26 mouse cellular contexts compared by ENCODE assay signal in the genomic region with DNA sequence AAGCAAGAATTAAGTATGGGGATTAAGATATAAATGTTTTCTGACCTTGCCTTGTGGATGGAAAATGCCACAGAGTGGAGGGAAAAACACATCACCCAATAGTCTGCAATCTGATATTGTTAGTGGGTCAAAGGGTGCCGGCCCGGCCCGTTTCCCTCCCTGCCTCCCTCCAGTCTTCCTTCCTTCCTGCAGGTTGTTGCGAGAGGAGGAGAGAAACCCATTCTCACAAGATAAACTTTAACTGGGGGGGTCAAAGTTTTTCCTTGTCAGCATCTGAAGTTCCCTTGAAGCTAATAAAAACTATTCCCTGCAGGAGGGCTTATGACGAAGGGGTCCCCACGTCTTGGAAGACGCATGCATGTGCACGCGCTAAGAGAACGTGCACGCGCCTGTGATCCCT. TPM values are rescaled to one million over a fixed set of nuclear protein-coding genes. Genes with fewer than 3 reads are reported as not detected.
DNase-seq lines count a peak whose midpoint lies in the region; ATAC-seq and TF ChIP-seq lines count a peak whose summit lies in the region.
"Had no signal": no experiment of that assay in that cellular context is flagged by ENCODE, and none has a peak within 500 bp of the region (broad histone marks: within the 10 kb centered on the region; RNA-seq: fewer than 3 reads in every experiment).

No protein-coding gene starts in this region.

- TF ChIP-seq CTCF in heart, adult 2 months (IDR thresholded peaks at IDR 0.05): no peak
- TF ChIP-seq CTCF in kidney, adult 2 months (conservative IDR thresholded peaks at IDR 0.05; ENCODE audit: insufficient read depth, insufficient read length, low read depth, low read length): no peak

- intact Hi-C loops in heart, adult 2 months (cut with DNase I): no loop called here
- intact Hi-C loops in heart, postnatal 36 days (cut with DNase I): no loop called here

- WGBS in heart, adult 2 months: 60% methylated on average over 12 of the region's 12 CpGs
- WGBS in heart, embryonic 11.5 days (ENCODE audit: insufficient replicate concordance): 80% methylated on average over 12 of the region's 12 CpGs
- 78% methylated on average over 12 of the region's 12 CpGs for WGBS in heart, embryonic 15.5 days
- WGBS in kidney, adult 2 months: 32% methylated on average over 12 of the region's 12 CpGs
- WGBS in kidney, embryonic 16.5 days: 51% methylated on average over 12 of the region's 12 CpGs

- no peaks in the 10 kb centered on the region for H3K27me3 ChIP-seq in heart, adult 2 months (ENCODE audit: control insufficient read depth, insufficient read depth, low read length)
- no peaks in the 10 kb centered on the region for H3K27me3 ChIP-seq in heart, embryonic 11.5 days (ENCODE audit: control insufficient read depth, insufficient read depth, low read length)
- H3K27me3 ChIP-seq in heart, embryonic 15.5 days: no peaks in the 10 kb centered on the region
- H3K27me3 ChIP-seq in kidney, adult 2 months (replicated peaks; ENCODE audit: control insufficient read depth, insufficient read depth, low read length): no peaks in the 10 kb centered on the region
- H3K27me3 ChIP-seq in kidney, embryonic 16.5 days (ENCODE audit: insufficient read depth, low read length): no peaks in the 10 kb centered on the region
- H3K27me3 ChIP-seq: CH12.LX; midbrain, embryonic 13.5 days had no signal

- no peak for DNase-seq in heart, adult 2 months
- no peak for DNase-seq in heart, postnatal 36 days
- DNase-seq in kidney, adult 2 months: peak; percentile 28
- DNase-seq in kidney, adult 18-20 months: no peak
- DNase-seq in layer of hippocampus, postnatal 36 days: no peak
- DNase-seq: adrenal gland, adult 2 months; adrenal gland, postnatal 36 days; cerebellum, adult 18-20 months; cerebellum, postnatal 10 days; gastrocnemius, adult 2 months; gastrocnemius, postnatal 36 days; heart, postnatal 4 days; left cerebral cortex, postnatal 4 days; liver, postnatal 0 days; thymus, postnatal 4 days had no signal

- no peak for TF ChIP-seq POLR2A in heart, adult 2 months (IDR thresholded peaks at IDR 0.05; ENCODE audit: insufficient read depth, low read depth, low read length)
- TF ChIP-seq POLR2A in kidney, adult 2 months (IDR thresholded peaks at IDR 0.05; ENCODE audit: low read depth, low read length): no peak

- no peaks in the 10 kb centered on the region for H3K36me3 ChIP-seq in heart, adult 2 months (ENCODE audit: control insufficient read depth, insufficient read depth, low read length)
- no peaks in the 10 kb centered on the region for H3K36me3 ChIP-seq in heart, embryonic 11.5 days (ENCODE audit: control insufficient read depth, insufficient read depth, low read length)
- H3K36me3 ChIP-seq in heart, embryonic 15.5 days: no peaks in the 10 kb centered on the region
- H3K36me3 ChIP-seq in kidney, adult 2 months (ENCODE audit: control insufficient read depth, insufficient read depth, low read length): no peaks in the 10 kb centered on the region
- H3K36me3 ChIP-seq in kidney, embryonic 16.5 days (ENCODE audit: insufficient read depth, low read length): no peaks in the 10 kb centered on the region
- H3K36me3 ChIP-seq: liver, embryonic 12.5 days; midbrain, embryonic 13.5 days had no signal

- H3K9ac ChIP-seq in heart, adult 2 months (ENCODE audit: low read depth, low read length): no peak overlapping the region
- no peak overlapping the region for H3K9ac ChIP-seq in heart, embryonic 11.5 days (ENCODE audit: low read depth, low read length)
- H3K9ac ChIP-seq in heart, embryonic 15.5 days: no peak overlapping the region
- H3K9ac ChIP-seq in kidney, embryonic 16.5 days (replicated peaks; ENCODE audit: low read length): no peak overlapping the region
- H3K9ac ChIP-seq: hindbrain, embryonic 14.5 days; liver, embryonic 12.5 days; liver, postnatal 0 days; midbrain, embryonic 13.5 days had no signal

- peaks cover 13% of the 10 kb centered on the region for H3K4me1 ChIP-seq in heart, adult 2 months (ENCODE audit: control insufficient read depth, insufficient read depth, low read length)
- H3K4me1 ChIP-seq in heart, embryonic 11.5 days (ENCODE audit: control insufficient read depth, insufficient read depth, low read length): peaks cover 26% of the 10 kb centered on the region
- peaks cover 44% of the 10 kb centered on the region for H3K4me1 ChIP-seq in heart, embryonic 15.5 days (replicated peaks)
- peaks cover 8% of the 10 kb centered on the region for H3K4me1 ChIP-seq in kidney, adult 2 months (ENCODE audit: control insufficient read depth, insufficient read depth, low read length)
- H3K4me1 ChIP-seq in kidney, embryonic 16.5 days (ENCODE audit: insufficient read depth, low read length): peaks cover 15% of the 10 kb centered on the region
- H3K4me1 ChIP-seq: liver, embryonic 12.5 days; midbrain, embryonic 13.5 days had no signal

- H3K4me3 ChIP-seq in heart, adult 2 months: no peak overlapping the region
- H3K4me3 ChIP-seq in heart, embryonic 11.5 days (ENCODE audit: low read depth, low read length): no peak overlapping the region
- no peak overlapping the region for H3K4me3 ChIP-seq in heart, embryonic 15.5 days
- H3K4me3 ChIP-seq in kidney, adult 2 months (ENCODE audit: insufficient read depth, low read depth, low read length): no peak overlapping the region
- H3K4me3 ChIP-seq in kidney, embryonic 16.5 days (ENCODE audit: low read length): no peak overlapping the region
- H3K4me3 ChIP-seq: erythroblast, embryonic 14.5 days; gastrocnemius, adult 2 months; liver, embryonic 12.5 days; midbrain, embryonic 13.5 days had no signal

- no peak for ATAC-seq in heart, embryonic 11.5 days (replicated peaks; ENCODE audit: insufficient number of reproducible peaks, low FRiP score, low TSS enrichment)
- ATAC-seq in heart, embryonic 15.5 days (replicated peaks; ENCODE audit: insufficient number of reproducible peaks, insufficient read depth, low FRiP score, low read depth): no peak
- no peak for ATAC-seq in kidney, embryonic 16.5 days (ENCODE audit: low FRiP score, low TSS enrichment)
- ATAC-seq: activated CD4-positive, CD25-positive, alpha-beta regulatory T cell, adult 4 months; forebrain, embryonic 16.5 days; liver, embryonic 12.5 days; liver, postnatal 0 days; midbrain, embryonic 13.5 days had no signal

- no peaks in the 10 kb centered on the region for H3K9me3 ChIP-seq in heart, embryonic 11.5 days (replicated peaks; ENCODE audit: control insufficient read depth, low read length)
- H3K9me3 ChIP-seq in heart, embryonic 15.5 days (replicated peaks): no peaks in the 10 kb centered on the region
- no peaks in the 10 kb centered on the region for H3K9me3 ChIP-seq in kidney, embryonic 16.5 days (ENCODE audit: low read length)
- H3K9me3 ChIP-seq: liver, embryonic 12.5 days; midbrain, embryonic 13.5 days had no signal

- H3K4me2 ChIP-seq in heart, embryonic 11.5 days: no peak overlapping the region
- H3K4me2 ChIP-seq in heart, embryonic 15.5 days: no peak overlapping the region
- H3K4me2 ChIP-seq in kidney, embryonic 16.5 days (replicated peaks; ENCODE audit: low read depth, low read length): peak overlapping the region; percentile 30
- H3K4me2 ChIP-seq: hindbrain, embryonic 14.5 days; liver, embryonic 12.5 days; midbrain, embryonic 13.5 days had no signal

- H3K79me2 ChIP-seq in heart, adult 2 months (replicated peaks; ENCODE audit: control insufficient read depth, insufficient read depth, low read length): no peaks in the 10 kb centered on the region

- no peak for TF ChIP-seq EP300 in heart, adult 2 months (IDR thresholded peaks at IDR 0.05; ENCODE audit: insufficient read depth, low read depth, low read length)

- peak overlapping the region; percentile 54 for H3K27ac ChIP-seq in heart, adult 2 months
- no peak overlapping the region for H3K27ac ChIP-seq in heart, embryonic 11.5 days (ENCODE audit: low read depth, low read length)
- peak overlapping the region; percentile 62 for H3K27ac ChIP-seq in heart, embryonic 15.5 days
- no peak overlapping the region for H3K27ac ChIP-seq in kidney, adult 2 months (ENCODE audit: insufficient read depth, low read depth, low read length)
- no peak overlapping the region for H3K27ac ChIP-seq in kidney, embryonic 16.5 days (ENCODE audit: low read length)
- H3K27ac ChIP-seq: gastrocnemius, adult 2 months; hindbrain, embryonic 14.5 days; liver, embryonic 12.5 days; macrophage; midbrain, embryonic 13.5 days had no signal

RNA-seq across cellular contexts. Expression of a gene that starts 8.5 kb away (rescaled TPM):
- 1 to 10 TPM; 4.3 to 5.2 TPM for total RNA-seq in heart, adult 2 months (2021)
- 3.5 and 5.8 TPM in 2 replicates for polyA plus RNA-seq in heart, adult 2 months (2012; rRNA removed)
- polyA plus RNA-seq in heart, embryonic 11.5 days (2014; fragmentation: Nextera tagmentation; extraction: Ambion mirVana): 10.6 and 14.6 TPM in 2 replicates
- polyA plus RNA-seq in heart, embryonic 15.5 days (2015; fragmentation: Nextera tagmentation; extraction: Ambion mirVana): 7.5 and 11.4 TPM in 2 replicates
- total RNA-seq in heart, postnatal 36 days (2021): 1 to 10 TPM; 5.4 to 6.6 TPM
- 5.9 and 7.1 TPM in 2 replicates for polyA plus RNA-seq in kidney, adult 2 months (2012; rRNA removed)
- 24.5 and 27.8 TPM in 2 replicates for polyA plus RNA-seq in kidney, embryonic 16.5 days (2015; fragmentation: Nextera tagmentation; extraction: Ambion mirVana)
- total RNA-seq in layer of hippocampus, postnatal 36 days (2021): 10 to 100 TPM; 22.9 to 25.7 TPM
- total RNA-seq: CH12.LX had no signal
- polyA plus RNA-seq: activated CD4-positive, CD25-positive, alpha-beta regulatory T cell, adult 4 months; macrophage had no signal

Comparison
In these comparisons a context has a peak if more than half of its experiments do, and no peak if none do; other contexts are left out.
1. H3K27ac ChIP-seq: peak in heart, adult 2 months (single experiment) and heart, embryonic 15.5 days (single experiment); none in heart, embryonic 11.5 days (single experiment), kidney, adult 2 months (single experiment) and kidney, embryonic 16.5 days (single experiment).